Mouse (Mus musculus) ovary, postnatal 14 days (tissue): ENCODE results near the gene Msantd2.

Source experiments
- DNase-seq: peaks from one replicate; pipeline ENCODE4 v3.0.0; 2022; ENCODE audit warnings: low spot score

Gene Msantd2

GRCm38 (mm10) chr9:37569231-37569835 lies 80.2 kb downstream of the Msantd2 start:
- DNase-seq = no peak

GRCm38 (mm10) chr9:37572204-37572876 lies 83.2 kb downstream of the Msantd2 start:
- DNase-seq = no peak
